Mouse (Mus musculus): Measurements from ENCODE around the gene Amacr.

GRCm38 (mm10) chr15:11004646-11005045, 23.1 kb downstream of the Amacr start:
- no peak for TF ChIP-seq POLR2A (IDR thresholded peaks at IDR 0.05; ENCODE audit: low read depth, low read length)
- no peak for TF ChIP-seq CTCF (IDR thresholded peaks at IDR 0.05; ENCODE audit: extremely low read depth, insufficient read depth, insufficient read length, insufficient replicate concordance)
